Mouse (Mus musculus): Measurements from ENCODE around the gene Vps13d. TPM values are rescaled to one million over a fixed set of nuclear protein-coding genes. Genes with fewer than 3 reads are reported as not detected.
A peak's percentile ranks its signal among the peaks of the same experiment; 100 is the strongest.

Gene Vps13d
- total and polyA plus RNA-seq, 3 experiments: 9.4 to 9.8 (median 9.7) TPM

- Histone ChIP-seq H3K4me1 (ENCODE audit: control insufficient read depth in 1 of 2, insufficient read depth in 2 of 2) (peaks cover 0 to 27% of the 10 kb centered on the region in 2 experiments; a peak in 3 of 4 replicates), H3K4me3 (replicated peaks in 1 of 3; ENCODE audit: low read depth in 2 of 3, low read length in 2 of 3, poor library complexity in 1 of 3) (no peak overlapping the region)
Observed at GRCm38 (mm10) chr4:145213999-145214785, 19.4 kb upstream of the Vps13d start.

GRCm38 (mm10) chr4:145211076-145211475, 16.3 kb upstream of the Vps13d start:
- H3K79me2 ChIP-seq (replicated peaks; ENCODE audit: control insufficient read depth, extremely low read depth, insufficient read depth, poor library complexity, severe bottlenecking): no peaks in the 10 kb centered on the region
- H3K27ac ChIP-seq (ENCODE audit: insufficient read depth, low read depth): no peak overlapping the region
- no peaks in the 10 kb centered on the region for H3K9me3 ChIP-seq (replicated peaks; ENCODE audit: low read length)
- no peak overlapping the region for H3K9ac ChIP-seq (ENCODE audit: insufficient read depth, low read depth)
- no peaks in the 10 kb centered on the region for H3K27me3 ChIP-seq (replicated peaks)
- H3K4me3 ChIP-seq (replicated peaks in 1 of 3; ENCODE audit: low read depth in 2 of 3, low read length in 2 of 3, poor library complexity in 1 of 3): no peak overlapping the region
- no peak overlapping the region for H3K4me2 ChIP-seq (ENCODE audit: insufficient read depth, low read depth, poor library complexity, severe bottlenecking)
- peaks cover 25 to 31% of the 10 kb centered on the region in 2 experiments for H3K36me3 ChIP-seq (replicated peaks in 1 of 2; ENCODE audit: control insufficient read depth in 1 of 2, insufficient read depth in 1 of 2, low read length in 1 of 2)
- peaks cover 0 to 29% of the 10 kb centered on the region in 2 experiments; a peak in 3 of 4 replicates for H3K4me1 ChIP-seq (ENCODE audit: control insufficient read depth in 1 of 2, insufficient read depth in 2 of 2)
- DNase-seq (ENCODE audit: extremely low read depth): no peak
- in situ Hi-C loops (cut with MboI; ENCODE audit: low pct_ligation_motif_present, low pct_unique_long_range_greater_than_20kb, low sequenced_read_pairs) (no loop called here), dilution Hi-C loops (cut with MboI; ENCODE audit: extremely low pct_ligation_motif_present, extremely low pct_unique_long_range_greater_than_20kb, low sequenced_read_pairs) (no loop called here)
- TF ChIP-seq UBTF (IDR thresholded peaks at IDR 0.05; ENCODE audit: low read depth, low read length): no peak
- TF ChIP-seq HCFC1 (IDR thresholded peaks at IDR 0.05; ENCODE audit: low read depth, low read length): no peak
- TF ChIP-seq GABPA (IDR thresholded peaks at IDR 0.05; ENCODE audit: insufficient replicate concordance, low read depth, low read length): no peak
- TF ChIP-seq MAZ (IDR thresholded peaks at IDR 0.05; ENCODE audit: low read depth, low read length): no peak
- TF ChIP-seq POLR2AphosphoS2 (IDR thresholded peaks at IDR 0.05; ENCODE audit: low read depth, low read length): no peak
- no peak for TF ChIP-seq CTCF (conservative IDR thresholded peaks at IDR 0.05 in 1 of 2, IDR thresholded peaks at IDR 0.05 in 1 of 2; ENCODE audit: low read depth in 2 of 2, low read length in 2 of 2)
- TF ChIP-seq TBP (conservative IDR thresholded peaks at IDR 0.05; ENCODE audit: low read depth, low read length): no peak
- no peak for TF ChIP-seq POLR2A (IDR thresholded peaks at IDR 0.05; ENCODE audit: low read depth, low read length)
- TF ChIP-seq CHD2 (IDR thresholded peaks at IDR 0.05; ENCODE audit: low read length): peak; percentile 51
- TF ChIP-seq PAX5 (IDR thresholded peaks at IDR 0.05; ENCODE audit: low read length): no peak
- TF ChIP-seq ETS1 (conservative IDR thresholded peaks at IDR 0.05; ENCODE audit: low read depth, low read length): no peak
- no peak for TF ChIP-seq SMC3 (IDR thresholded peaks at IDR 0.05; ENCODE audit: low read depth, low read length)
- TF ChIP-seq RAD21 (IDR thresholded peaks at IDR 0.05; ENCODE audit: low read depth, low read length): no peak
- TF ChIP-seq USF2 (conservative IDR thresholded peaks at IDR 0.05; ENCODE audit: low read depth, low read length): no peak
- no peak for TF ChIP-seq MAFK (IDR thresholded peaks at IDR 0.05; ENCODE audit: insufficient replicate concordance, low read length)
- no peak for TF ChIP-seq NRF1 (IDR thresholded peaks at IDR 0.05; ENCODE audit: low read depth, low read length)
- no peak for TF ChIP-seq JUN (IDR thresholded peaks at IDR 0.05; ENCODE audit: insufficient read depth, low read depth, low read length)
- TF ChIP-seq CHD1 (IDR thresholded peaks at IDR 0.05; ENCODE audit: low read depth, low read length): no peak
- TF ChIP-seq ELF1 (IDR thresholded peaks at IDR 0.05; ENCODE audit: low read depth, low read length): no peak
- TF ChIP-seq MXI1 (IDR thresholded peaks at IDR 0.05; ENCODE audit: low read depth, low read length): no peak
- TF ChIP-seq E2F4 (IDR thresholded peaks at IDR 0.05; ENCODE audit: insufficient replicate concordance, low read depth, low read length): no peak
- no peak for TF ChIP-seq RCOR1 (conservative IDR thresholded peaks at IDR 0.05; ENCODE audit: low read depth, low read length)
- TF ChIP-seq ZNF384 (IDR thresholded peaks at IDR 0.05; ENCODE audit: low read depth, low read length): peak; percentile 82
- TF ChIP-seq EP300 (IDR thresholded peaks at IDR 0.05; ENCODE audit: low read length): peak; percentile 70
- TF ChIP-seq SIN3A (IDR thresholded peaks at IDR 0.05; ENCODE audit: low read length): 0 out of 2 replicates have a peak, but pooled peaks have one; percentile 30
- no peak for TF ChIP-seq NELFE (IDR thresholded peaks at IDR 0.05; ENCODE audit: low read depth, low read length)
- peak; percentile 54; the same call in 1 of the 2 replicates for TF ChIP-seq TCF12 (IDR thresholded peaks at IDR 0.05; ENCODE audit: low read depth, low read length)
- TF ChIP-seq ZC3H11A (IDR thresholded peaks at IDR 0.05; ENCODE audit: low read depth, low read length): no peak
- TF ChIP-seq MYC (IDR thresholded peaks at IDR 0.05; ENCODE audit: low read depth, low read length): no peak

More at GRCm38 (mm10) chr4:145213999-145214785, 19.4 kb upstream of the Vps13d start:
- in situ Hi-C loops (cut with MboI; ENCODE audit: low pct_ligation_motif_present, low pct_unique_long_range_greater_than_20kb, low sequenced_read_pairs) (no loop called here), dilution Hi-C loops (cut with MboI; ENCODE audit: extremely low pct_ligation_motif_present, extremely low pct_unique_long_range_greater_than_20kb, low sequenced_read_pairs) (no loop called here)
- Histone ChIP-seq H3K4me2 (ENCODE audit: insufficient read depth, low read depth, poor library complexity, severe bottlenecking) (no peak overlapping the region), H3K79me2 (replicated peaks; ENCODE audit: control insufficient read depth, extremely low read depth, insufficient read depth, poor library complexity, severe bottlenecking) (no peaks in the 10 kb centered on the region), H3K9ac (ENCODE audit: insufficient read depth, low read depth) (no peak overlapping the region), H3K27me3 (replicated peaks) (no peaks in the 10 kb centered on the region), H3K27ac (ENCODE audit: insufficient read depth, low read depth) (no peak overlapping the region), H3K9me3 (replicated peaks; ENCODE audit: low read length) (no peaks in the 10 kb centered on the region), H3K36me3 (replicated peaks in 1 of 2; ENCODE audit: control insufficient read depth in 1 of 2, insufficient read depth in 1 of 2, low read length in 1 of 2) (peaks cover 40 to 62% of the 10 kb centered on the region in 2 experiments)
- peak; percentile 79 for DNase-seq (ENCODE audit: extremely low read depth)
- TF ChIP-seq ZC3H11A (IDR thresholded peaks at IDR 0.05; ENCODE audit: low read depth, low read length): peak; percentile 85
- peak; percentile 15; the same call in 1 of the 2 replicates for TF ChIP-seq IRF4 (IDR thresholded peaks at IDR 0.05; ENCODE audit: low read depth, low read length)
- peak; percentile 98 for TF ChIP-seq SMC3 (IDR thresholded peaks at IDR 0.05; ENCODE audit: low read depth, low read length)
- TF ChIP-seq RAD21 (IDR thresholded peaks at IDR 0.05; ENCODE audit: low read depth, low read length): peak; percentile 92
- no peak for TF ChIP-seq MAZ (IDR thresholded peaks at IDR 0.05; ENCODE audit: low read depth, low read length)
- peak; percentile 31; the same call in 1 of the 2 replicates for TF ChIP-seq NELFE (IDR thresholded peaks at IDR 0.05; ENCODE audit: low read depth, low read length)
- no peak for TF ChIP-seq KAT2A (IDR thresholded peaks at IDR 0.05; ENCODE audit: insufficient replicate concordance, low read length)
- TF ChIP-seq CTCF (conservative IDR thresholded peaks at IDR 0.05 in 1 of 2, IDR thresholded peaks at IDR 0.05 in 1 of 2; ENCODE audit: low read depth in 2 of 2, low read length in 2 of 2): peak; percentile 91 to 94

Data from CH12.LX (cell line).